Mouse (Mus musculus) inflammation-experienced regulatory T-cells, adult 16 weeks (primary cell): ENCODE measurements around the gene Dhcr7. TPM values are rescaled to one million over a fixed set of nuclear protein-coding genes. Genes with fewer than 3 reads are reported as not detected.

Experiments used
- polyA plus RNA-seq: library from polyadenylated mRNA; unstranded; fragments of 100-300 nt; shearing (Covaris generic); gene quantifications from one replicate; pipeline ENCODE4 v1.2.1, GENCODE M21; 2017

The Dhcr7 gene
- polyA plus RNA-seq, result 19.9 TPM

GRCm38 (mm10) chr7:143822375-143823265 lies at the start of gene Dhcr7, which contains the start of gene Nadsyn1:
Gene Dhcr7 (plus strand): TSS chr7:143823145.
Gene Nadsyn1 (minus strand): TSS chr7:143822849.

GRCm38 (mm10) chr7:143783996-143784829 lies 38.7 kb upstream of the Dhcr7 start, which contains the start of gene Mrgpre:
Gene Mrgpre (minus strand): TSS chr7:143784500.

GRCm38 (mm10) chr7:143866538-143866937 lies 43.6 kb downstream of the Dhcr7 start, which contains the start of gene Gm498:
Gene Gm498 (plus strand): TSS chr7:143866838.

Other genes with a start within 250 kb of the Dhcr7 start
- gene Cars, start 223.1 kb upstream of the Dhcr7 start, polyA plus RNA-seq, result 48.5 TPM
- gene Tnfrsf26, start 194.4 kb upstream of the Dhcr7 start, polyA plus RNA-seq, result 37.8 TPM
- gene Tnfrsf22, start 173.5 kb upstream of the Dhcr7 start, polyA plus RNA-seq, result 34.5 TPM
- 6.1 TPM for gene Tnfrsf23, start 137.3 kb upstream of the Dhcr7 start, polyA plus RNA-seq
- gene Osbpl5, start 66.2 kb upstream of the Dhcr7 start, polyA plus RNA-seq, result 38.9 TPM
- gene Mrgprg, start 56.2 kb upstream of the Dhcr7 start, polyA plus RNA-seq, result not detected
- 14.6 TPM for gene Mrgpre, start 38.6 kb upstream of the Dhcr7 start, polyA plus RNA-seq
- 26.8 TPM for gene Nadsyn1, start 296 bp upstream of the Dhcr7 start, polyA plus RNA-seq
- not detected for gene Gm498, start 43.7 kb downstream of the Dhcr7 start, polyA plus RNA-seq
- not detected for gene Shank2, start 178.8 kb downstream of the Dhcr7 start, polyA plus RNA-seq